Mouse (Mus musculus) ES-Bruce4 (cell line): ENCODE measurements around the gene Syce1l.

Experiments used
- CTCF ChIP-seq: IDR thresholded peaks from one replicate; pipeline ENCODE4 v1.8.1; 2011; ENCODE audit warnings: low read depth, low read length
- POLR2A ChIP-seq: IDR thresholded peaks from one replicate; pipeline ENCODE4 v1.8.1; 2011; ENCODE audit warnings: low read length; ENCODE audit not compliant: insufficient read depth

- TF ChIP-seq CTCF = no peak
- TF ChIP-seq POLR2A = no peak
Measured at GRCm38 (mm10) chr8:113636280-113636628, 6.8 kb upstream of the Syce1l start.
